Mouse (Mus musculus) erythroblast, adult 5-6 weeks (primary cell): ENCODE data around the gene Nsun4. TPM values are rescaled to one million over a fixed set of nuclear protein-coding genes. Genes with fewer than 3 reads are reported as not detected.

Experiments
- ATAC-seq: replicated peaks from 2 replicates; pipeline ENCODE4 v1.8.0; 2016; ENCODE audit warnings: moderate number of reproducible peaks, mild to moderate bottlenecking, moderate TSS enrichment, inconsistent platforms; ENCODE audit not compliant: poor library complexity, low FRiP score, severe bottlenecking
- total RNA-seq, 2 experiments: library from RNA; stranded (forward) in 1 of 2; stranded (reverse) in 1 of 2; fragments of 150-400 nt in 1 of 2; fragments of 200-764, 138-1000 nt in 1 of 2; gene quantifications; 2 replicates each; pipeline versions ENCODE4 v1.2.3 to v1.2.4; 2015 to 2017; ENCODE audit warnings: low replicate concordance in 2 of 2

Gene Nsun4
- 2.5 and 2.9 TPM in 2 replicates for total RNA-seq (2015; ENCODE audit: low replicate concordance)
- total RNA-seq (2017; ENCODE audit: low replicate concordance), result 0.43 and 1.1 TPM in 2 replicates

- peak; percentile 95 for ATAC-seq
These were observed at the start of gene Nsun4 for GRCm38 (mm10) chr4:116053399-116053961. Gene Nsun4 (minus strand): TSS chr4:116053876.

GRCm38 (mm10) chr4:116100959-116101358 lies 47.3 kb upstream of the Nsun4 start:
- peak; percentile 82 for ATAC-seq

GRCm38 (mm10) chr4:116097211-116097610 lies 43.5 kb upstream of the Nsun4 start:
- no peak for ATAC-seq

- ATAC-seq, result no peak
These were observed 42.6 kb upstream of the Nsun4 start for GRCm38 (mm10) chr4:116096291-116096690.

GRCm38 (mm10) chr4:116088510-116089249 lies 35.0 kb upstream of the Nsun4 start:
- no peak for ATAC-seq

- ATAC-seq, result no peak
These were observed 23.8 kb upstream of the Nsun4 start for GRCm38 (mm10) chr4:116077240-116078095.

- peak; percentile 47 for ATAC-seq
These were observed 22.9 kb upstream of the Nsun4 start for GRCm38 (mm10) chr4:116076369-116077231.

- peak; percentile 46 for ATAC-seq
These were observed 22.1 kb upstream of the Nsun4 start for GRCm38 (mm10) chr4:116075631-116076368.

GRCm38 (mm10) chr4:116074861-116075620 lies 21.4 kb upstream of the Nsun4 start, which contains the start of the genes Uqcrh and Lrrc41:
Gene Uqcrh (minus strand): TSS chr4:116075071.
Gene Lrrc41 (plus strand): TSS chr4:116075269.
- ATAC-seq, result peak; percentile 86

- peak; percentile 52 for ATAC-seq
These were observed 20.5 kb upstream of the Nsun4 start for GRCm38 (mm10) chr4:116074145-116074675.

- no peak for ATAC-seq
These were observed 19.5 kb upstream of the Nsun4 start for GRCm38 (mm10) chr4:116073146-116073545.

- no peak for ATAC-seq
These were observed 16.4 kb upstream of the Nsun4 start for GRCm38 (mm10) chr4:116070116-116070515.

- ATAC-seq, result no peak
These were observed 10.2 kb upstream of the Nsun4 start for GRCm38 (mm10) chr4:116063855-116064254.

GRCm38 (mm10) chr4:116059012-116059726 lies 5.5 kb upstream of the Nsun4 start:
- ATAC-seq, result no peak

GRCm38 (mm10) chr4:116057559-116057958 lies 3.9 kb upstream of the Nsun4 start:
- ATAC-seq, result no peak

GRCm38 (mm10) chr4:116052526-116053293 lies 966 bp downstream of the Nsun4 start:
- ATAC-seq, result 0 out of 2 replicates have a peak, but pooled peaks have one; percentile 12
